Mouse (Mus musculus) thymus, postnatal 0 days (tissue): ENCODE data around the gene Gm21560. TPM values are rescaled to one million over a fixed set of nuclear protein-coding genes. Genes with fewer than 3 reads are reported as not detected.
"Not testable (repeated sequence)": the region's sequence is repeated elsewhere in the genome, so short reads cannot be mapped to it uniquely, and the experiment has no call there.

Experiments used
- DNase-seq: peaks from one replicate; pipeline ENCODE4 v3.0.0-alpha.2; 2015; ENCODE audit warnings: low spot score
- polyA plus RNA-seq: library from polyadenylated mRNA; unstranded; fragments of >200 nt; fragmentation: Nextera tagmentation; extraction: Ambion mirVana; gene quantifications from 2 replicates; pipeline ENCODE4 v1.2.1, GENCODE M21; 2015

Gene Gm21560
- not detected in 2 replicates for polyA plus RNA-seq

DNA sequence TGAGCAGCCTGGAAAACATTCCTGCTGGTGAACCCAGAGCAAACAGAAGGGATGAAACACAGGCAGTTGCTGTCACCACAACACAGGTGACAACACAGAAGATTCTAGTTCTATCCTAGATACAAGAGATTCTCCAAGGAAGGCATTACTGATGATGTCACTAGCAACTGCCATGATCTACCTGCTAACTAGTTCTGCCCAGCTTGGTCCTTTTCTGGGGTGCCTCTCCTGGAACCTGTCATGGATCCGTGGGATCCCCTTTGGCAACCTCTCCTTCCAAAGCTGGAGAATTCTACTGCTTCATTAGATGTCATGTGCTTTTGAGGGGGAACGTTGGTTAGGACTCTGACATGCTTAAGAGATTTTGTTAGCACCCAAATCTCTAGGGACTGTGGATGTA is at the start of gene Gm21560:
Gene Gm21560, minus strand, starts transcription at position 101 of the 400 bp plus-strand sequence.
- not testable (repeated sequence) for DNase-seq

DNA sequence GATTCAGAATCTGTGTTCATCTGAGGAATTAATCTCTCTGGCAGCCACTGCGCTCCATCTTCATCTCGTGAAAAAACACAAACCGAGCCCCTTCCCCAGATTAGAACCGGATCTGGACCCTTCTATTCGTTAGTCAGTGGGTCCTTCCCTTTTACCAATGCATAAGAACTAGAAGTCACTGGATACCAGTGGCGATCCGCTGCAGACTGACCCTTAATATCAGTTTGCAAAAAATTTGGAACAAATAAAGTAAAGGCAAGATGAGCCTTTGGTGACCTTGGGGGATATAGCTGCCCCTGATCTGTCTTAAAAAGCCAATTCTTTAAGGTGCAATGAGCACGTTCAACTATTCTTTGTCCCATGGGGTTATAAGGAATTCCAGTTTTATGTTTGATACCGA is 55.6 kb downstream of the Gm21560 start:
- not testable (repeated sequence) for DNase-seq

DNA sequence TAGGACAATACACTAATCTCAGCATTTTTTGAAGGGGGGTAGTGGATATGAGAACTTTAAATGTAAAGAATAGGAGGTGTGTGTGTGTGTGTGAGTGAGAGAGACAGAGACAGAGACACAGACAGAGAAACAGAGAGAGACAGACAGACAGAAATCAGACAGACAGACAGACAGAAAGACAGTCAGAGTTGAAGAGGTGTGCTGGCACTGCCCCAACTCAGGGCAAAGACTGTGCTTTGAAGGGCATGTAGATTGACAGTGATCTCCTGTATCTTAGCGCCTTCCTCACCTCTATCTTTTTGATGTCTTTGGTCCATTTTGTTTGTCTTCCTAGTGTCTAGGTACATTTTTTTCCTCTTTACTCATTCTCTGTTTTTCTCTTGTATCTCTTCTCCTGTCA is 58.0 kb downstream of the Gm21560 start:
- not testable (repeated sequence) for DNase-seq

Other genes with a start within 250 kb of the Gm21560 start
- gene Gm3453, start 240.2 kb downstream of the Gm21560 start, polyA plus RNA-seq: not detected in 2 replicates
- not detected in 2 replicates for gene Gm6337, start 161.0 kb downstream of the Gm21560 start, polyA plus RNA-seq
- not detected in 2 replicates for gene Gm8206, start 125.3 kb downstream of the Gm21560 start, polyA plus RNA-seq
- gene Gm3468, start 110.6 kb downstream of the Gm21560 start, polyA plus RNA-seq: 0.42 and 0.56 TPM in 2 replicates
- not detected in 2 replicates for gene Gm3476, start 93.5 kb downstream of the Gm21560 start, polyA plus RNA-seq
- gene Gm3411, start 68.0 kb upstream of the Gm21560 start, polyA plus RNA-seq: 0.14 and 0.21 TPM in 2 replicates
- gene Gm21103, start 85.6 kb upstream of the Gm21560 start, polyA plus RNA-seq: not detected in 2 replicates
- gene Gm3618, start 124.4 kb upstream of the Gm21560 start, polyA plus RNA-seq: not detected in 2 replicates
- gene Gm16440, start 171.0 kb upstream of the Gm21560 start, polyA plus RNA-seq: not detected in 2 replicates
- gene Gm3591, start 193.2 kb upstream of the Gm21560 start, polyA plus RNA-seq: 0.23 TPM in 1 of 2 replicates, not detected in the other
- gene Gm3594, start 225.3 kb upstream of the Gm21560 start, polyA plus RNA-seq: 0.14 TPM in 1 of 2 replicates, not detected in the other